Mouse (Mus musculus) kidney, adult 9 months (tissue): ENCODE measurements around the gene Ddhd1.

Experiments
- DNase-seq: peaks from one replicate; pipeline ENCODE4 v3.0.0; 2022

The Ddhd1 gene

GRCm38 (mm10) chr14:45657641-45658611, at the start of gene Ddhd1:
Gene Ddhd1, minus strand, starts transcription at chr14:45658143.
- peak; percentile 86 for DNase-seq

GRCm38 (mm10) chr14:45707176-45707910, 49.4 kb upstream of the Ddhd1 start:
- DNase-seq, result peak; percentile 39

- no peak for DNase-seq
These were observed 42.2 kb upstream of the Ddhd1 start for GRCm38 (mm10) chr14:45700031-45700572.

GRCm38 (mm10) chr14:45698867-45699266, 40.9 kb upstream of the Ddhd1 start:
- DNase-seq, result no peak

- DNase-seq, result no peak
These were observed 38.2 kb upstream of the Ddhd1 start for GRCm38 (mm10) chr14:45696098-45696497.

GRCm38 (mm10) chr14:45693891-45694290, 35.9 kb upstream of the Ddhd1 start:
- no peak for DNase-seq

- DNase-seq, result peak; percentile 67
These were observed 32.7 kb upstream of the Ddhd1 start for GRCm38 (mm10) chr14:45690520-45691246.

GRCm38 (mm10) chr14:45685313-45685712, 27.4 kb upstream of the Ddhd1 start:
- DNase-seq, result no peak

GRCm38 (mm10) chr14:45676722-45677121, 18.8 kb upstream of the Ddhd1 start:
- no peak for DNase-seq

GRCm38 (mm10) chr14:45668325-45668724, 10.4 kb upstream of the Ddhd1 start:
- no peak for DNase-seq

- DNase-seq, result no peak
These were observed 9.3 kb upstream of the Ddhd1 start for GRCm38 (mm10) chr14:45667231-45667630.

- DNase-seq, result no peak
These were observed 3.6 kb upstream of the Ddhd1 start for GRCm38 (mm10) chr14:45661575-45661974.

- DNase-seq, result no peak
These were observed 2.4 kb upstream of the Ddhd1 start for GRCm38 (mm10) chr14:45660315-45660714.

GRCm38 (mm10) chr14:45656831-45657640, 907 bp downstream of the Ddhd1 start:
- DNase-seq, result peak; percentile 44

- peak; percentile 65 for DNase-seq
These were observed 3.0 kb downstream of the Ddhd1 start for GRCm38 (mm10) chr14:45654876-45655416.

- no peak for DNase-seq
These were observed 4.2 kb downstream of the Ddhd1 start for GRCm38 (mm10) chr14:45653756-45654155.

- no peak for DNase-seq
These were observed 8.7 kb downstream of the Ddhd1 start for GRCm38 (mm10) chr14:45648999-45649818.

- DNase-seq, result no peak
These were observed 9.8 kb downstream of the Ddhd1 start for GRCm38 (mm10) chr14:45648144-45648543.

GRCm38 (mm10) chr14:45647632-45648031, 10.3 kb downstream of the Ddhd1 start:
- DNase-seq, result no peak

GRCm38 (mm10) chr14:45647175-45647574, 10.8 kb downstream of the Ddhd1 start:
- DNase-seq, result no peak

- DNase-seq, result no peak
These were observed 13.2 kb downstream of the Ddhd1 start for GRCm38 (mm10) chr14:45644786-45645185.
